Mouse (Mus musculus): ENCODE results near the gene Got1.

DNA sequence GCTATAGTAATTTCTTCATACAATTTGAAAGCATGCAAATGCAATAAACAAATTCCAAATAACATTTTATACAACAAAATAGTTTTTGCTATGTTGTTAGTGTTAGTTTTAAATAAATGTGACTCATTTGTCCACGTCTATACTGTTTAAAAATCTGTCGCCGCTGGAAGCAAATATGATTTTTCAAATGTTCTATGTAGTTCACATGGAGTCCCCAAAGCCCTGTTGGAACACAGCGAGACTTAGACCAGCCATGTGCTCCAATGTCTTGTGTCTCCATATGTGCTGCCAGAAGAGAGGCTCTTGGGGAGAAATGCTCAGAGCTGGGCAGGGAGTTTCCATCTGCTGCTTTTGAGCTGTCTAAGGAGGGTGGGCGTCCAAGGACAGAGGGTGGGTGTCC is 23.7 kb upstream of the Got1 start:
- TF ChIP-seq CTCF (IDR thresholded peaks at IDR 0.05; ENCODE audit: low read depth, low read length) (no peak), POLR2AphosphoS5 (IDR thresholded peaks at IDR 0.05; ENCODE audit: insufficient replicate concordance, low read depth, low read length) (no peak)
